Mouse (Mus musculus) forebrain, embryonic 14.5 days (tissue): ENCODE measurements around the gene H2-T3. TPM values are rescaled to one million over a fixed set of nuclear protein-coding genes. Genes with fewer than 3 reads are reported as not detected.

ENCODE experiments used
- ATAC-seq: fragments of 200-750 bp; cut with Nextera tagmentation; 2 replicates; pipeline ENCODE4 v1.8.0; 2017; ENCODE audit warnings: mild to moderate bottlenecking, moderate library complexity
- DNase-seq: peaks from one replicate; pipeline ENCODE4 v3.0.0-alpha.2; 2015; ENCODE audit warnings: low spot score
- H3K27ac ChIP-seq: fragments of 300-500 bp; sonication (generic); 2 replicates; pipeline ENCODE4 v1.5.1; 2014; ENCODE audit warnings: low read depth, mild to moderate bottlenecking, control low read depth, low read length, moderate library complexity
- H3K27me3 ChIP-seq: fragments of 300-500 bp; sonication (generic); replicated peaks from 2 replicates; pipeline ENCODE4 v1.6.1; 2014; ENCODE audit warnings: low read length, control low read depth, mixed read lengths; ENCODE audit not compliant: control insufficient read depth, insufficient read depth
- H3K36me3 ChIP-seq: fragments of 300-500 bp; sonication (generic); 2 replicates; pipeline ENCODE4 v1.6.1; 2014; ENCODE audit warnings: low read length, control low read depth; ENCODE audit not compliant: control insufficient read depth, insufficient read depth
- H3K4me1 ChIP-seq: fragments of 300-500 bp; sonication (generic); 2 replicates; pipeline ENCODE4 v1.6.1; 2014; ENCODE audit warnings: antibody characterized with exemption, low read length, control low read depth; ENCODE audit not compliant: control insufficient read depth, insufficient read depth
- H3K4me2 ChIP-seq: fragments of 300-500 bp; sonication (generic); 2 replicates; pipeline ENCODE4 v1.6.1; 2014; ENCODE audit warnings: mild to moderate bottlenecking, control low read depth, low read length
- H3K4me3 ChIP-seq: fragments of 300-500 bp; sonication (generic); 2 replicates; pipeline ENCODE4 v1.5.1; 2014; ENCODE audit warnings: low read depth, low read length, control low read depth
- H3K9ac ChIP-seq: fragments of 300-500 bp; sonication (generic); 2 replicates; pipeline ENCODE4 v1.6.1; 2014; ENCODE audit warnings: mild to moderate bottlenecking, low read length, control low read depth, moderate library complexity
- H3K9me3 ChIP-seq: fragments of 300-500 bp; sonication (generic); replicated peaks from 2 replicates; pipeline ENCODE4 v1.6.1; 2016; ENCODE audit warnings: low read length, control low read depth, mixed read lengths; ENCODE audit not compliant: control insufficient read depth
- WGBS: fragments of 180-500 bp; shearing (Covaris S2); extraction: QIAGEN DNeasy Blood & Tissue Kit; methylation state at CpG from one replicate; pipeline ENCODE4 v1.1.7; 2014; 5-methylcytosine and 5-hydroxymethylcytosine counted together
- polyA plus RNA-seq: library from polyadenylated mRNA; unstranded; fragments of >200 nt; fragmentation: Nextera tagmentation; extraction: Ambion mirVana; gene quantifications from 2 replicates; pipeline ENCODE4 v1.2.1, GENCODE M21; 2014

H2-T3 gene
- polyA plus RNA-seq, 1 experiment from 2014 or later: not detected

GRCm38 (mm10) chr17:36218594-36219155 is 28.6 kb upstream of the H2-T3 start:
- ATAC-seq: no peak
- H3K4me2 ChIP-seq: no peak overlapping the region

GRCm38 (mm10) chr17:36215586-36215985 is 25.5 kb upstream of the H2-T3 start:
- Histone ChIP-seq H3K36me3 (no peaks in the 10 kb centered on the region), H3K27ac (no peak overlapping the region), H3K27me3 (peaks cover 47% of the 10 kb centered on the region), H3K9me3 (no peaks in the 10 kb centered on the region), H3K4me1 (no peaks in the 10 kb centered on the region), H3K4me3 (no peak overlapping the region), H3K9ac (no peak overlapping the region), H3K4me2 (no peak overlapping the region)
- ATAC-seq (no peak), DNase-seq (no peak)
- under 1% methylated on average over 20 of the region's 20 CpGs for WGBS

More at GRCm38 (mm10) chr17:36218594-36219155, 28.6 kb upstream of the H2-T3 start:
- H3K9ac ChIP-seq: no peak overlapping the region
- H3K36me3 ChIP-seq: no peaks in the 10 kb centered on the region
- H3K27ac ChIP-seq: no peak overlapping the region
- peaks cover 48% of the 10 kb centered on the region for H3K27me3 ChIP-seq
- no peaks in the 10 kb centered on the region for H3K9me3 ChIP-seq
- no peak overlapping the region for H3K4me3 ChIP-seq
- no peak for DNase-seq
- H3K4me1 ChIP-seq: no peaks in the 10 kb centered on the region
- 53% methylated on average over 5 of the region's 5 CpGs for WGBS

GRCm38 (mm10) chr17:36206846-36207245 is 16.8 kb upstream of the H2-T3 start:
- Histone ChIP-seq H3K27ac (no peak overlapping the region), H3K9ac (no peak overlapping the region), H3K4me2 (no peak overlapping the region), H3K9me3 (no peaks in the 10 kb centered on the region), H3K4me3 (no peak overlapping the region), H3K27me3 (peaks cover 34% of the 10 kb centered on the region), H3K4me1 (no peaks in the 10 kb centered on the region), H3K36me3 (no peaks in the 10 kb centered on the region)
- no peak for ATAC-seq
- DNase-seq: no peak

GRCm38 (mm10) chr17:36205862-36206261 is 15.8 kb upstream of the H2-T3 start:
- H3K9me3 ChIP-seq: no peaks in the 10 kb centered on the region
- no peaks in the 10 kb centered on the region for H3K4me1 ChIP-seq
- H3K9ac ChIP-seq: no peak overlapping the region
- H3K27me3 ChIP-seq: peaks cover 34% of the 10 kb centered on the region
- DNase-seq (no peak), ATAC-seq (no peak)
- no peaks in the 10 kb centered on the region for H3K36me3 ChIP-seq
- no peak overlapping the region for H3K27ac ChIP-seq
- WGBS: under 1% methylated on average over 39 of the region's 41 CpGs
- H3K4me3 ChIP-seq: peak overlapping the region; percentile 15
- peak overlapping the region; percentile 38 for H3K4me2 ChIP-seq

GRCm38 (mm10) chr17:36205456-36205855 is 15.4 kb upstream of the H2-T3 start:
- Histone ChIP-seq H3K4me1 (no peaks in the 10 kb centered on the region), H3K27ac (no peak overlapping the region), H3K4me2 (peak overlapping the region; percentile 38), H3K4me3 (peak overlapping the region; percentile 15; the same call in 1 of the 2 replicates), H3K9me3 (no peaks in the 10 kb centered on the region), H3K9ac (no peak overlapping the region), H3K27me3 (peaks cover 34% of the 10 kb centered on the region), H3K36me3 (no peaks in the 10 kb centered on the region)
- DNase-seq (no peak), ATAC-seq (no peak)
- 2% methylated on average over 15 of the region's 15 CpGs for WGBS

- H3K4me1 ChIP-seq: no peaks in the 10 kb centered on the region
- H3K9ac ChIP-seq: no peak overlapping the region
- no peak overlapping the region for H3K27ac ChIP-seq
- H3K4me3 ChIP-seq: no peak overlapping the region
- DNase-seq (no peak), ATAC-seq (no peak)
- no peak overlapping the region for H3K4me2 ChIP-seq
- no peaks in the 10 kb centered on the region for H3K9me3 ChIP-seq
- peaks cover 34% of the 10 kb centered on the region for H3K27me3 ChIP-seq
- H3K36me3 ChIP-seq: no peaks in the 10 kb centered on the region
- 87% methylated on average over 2 of the region's 2 CpGs for WGBS
Measured at GRCm38 (mm10) chr17:36201851-36202250, 11.8 kb upstream of the H2-T3 start.

- Histone ChIP-seq H3K27ac (no peak overlapping the region), H3K9ac (no peak overlapping the region), H3K4me3 (no peak overlapping the region), H3K9me3 (no peaks in the 10 kb centered on the region), H3K4me1 (no peaks in the 10 kb centered on the region), H3K27me3 (peaks cover 7% of the 10 kb centered on the region; the same call in 1 of the 2 replicates), H3K4me2 (no peak overlapping the region), H3K36me3 (no peaks in the 10 kb centered on the region)
- DNase-seq (no peak), ATAC-seq (no peak)
- WGBS: 8% methylated on average over 5 of the region's 5 CpGs
Measured at GRCm38 (mm10) chr17:36198317-36198716, 8.2 kb upstream of the H2-T3 start.

GRCm38 (mm10) chr17:36194471-36194870 is 4.4 kb upstream of the H2-T3 start:
- H3K4me3 ChIP-seq: no peak overlapping the region
- H3K4me2 ChIP-seq: no peak overlapping the region
- DNase-seq: no peak
- no peak overlapping the region for H3K9ac ChIP-seq
- H3K4me1 ChIP-seq: no peaks in the 10 kb centered on the region
- H3K9me3 ChIP-seq: no peaks in the 10 kb centered on the region
- no peaks in the 10 kb centered on the region for H3K36me3 ChIP-seq
- H3K27me3 ChIP-seq: no peaks in the 10 kb centered on the region
- H3K27ac ChIP-seq: no peak overlapping the region
- WGBS: 85% methylated on average over 6 of the region's 6 CpGs
- no peak for ATAC-seq

- Histone ChIP-seq H3K4me2 (no peak overlapping the region), H3K27me3 (peaks cover 3% of the 10 kb centered on the region; the same call in 1 of the 2 replicates), H3K4me1 (no peaks in the 10 kb centered on the region), H3K36me3 (no peaks in the 10 kb centered on the region), H3K9ac (no peak overlapping the region), H3K9me3 (no peaks in the 10 kb centered on the region), H3K4me3 (no peak overlapping the region), H3K27ac (no peak overlapping the region)
- WGBS: 38% methylated on average over 8 of the region's 8 CpGs
- ATAC-seq (no peak), DNase-seq (peak; percentile 89)
Measured at GRCm38 (mm10) chr17:36193546-36194141, 3.6 kb upstream of the H2-T3 start.
